Mouse (Mus musculus): ENCODE measurements around the gene Mvb12b. TPM values are rescaled to one million over a fixed set of nuclear protein-coding genes. Genes with fewer than 3 reads are reported as not detected.
A peak's percentile ranks its signal among the peaks of the same experiment; 100 is the strongest.

The Mvb12b gene
- total RNA-seq, 1 experiment from 2014 or later: 6.7 TPM

- ATAC-seq (replicated peaks; ENCODE audit: insufficient number of reproducible peaks, low FRiP score, low TSS enrichment, poor library complexity, severe bottlenecking): no peak
These were observed 18.6 kb downstream of the Mvb12b start for GRCm38 (mm10) chr2:33868996-33869688.

DNA sequence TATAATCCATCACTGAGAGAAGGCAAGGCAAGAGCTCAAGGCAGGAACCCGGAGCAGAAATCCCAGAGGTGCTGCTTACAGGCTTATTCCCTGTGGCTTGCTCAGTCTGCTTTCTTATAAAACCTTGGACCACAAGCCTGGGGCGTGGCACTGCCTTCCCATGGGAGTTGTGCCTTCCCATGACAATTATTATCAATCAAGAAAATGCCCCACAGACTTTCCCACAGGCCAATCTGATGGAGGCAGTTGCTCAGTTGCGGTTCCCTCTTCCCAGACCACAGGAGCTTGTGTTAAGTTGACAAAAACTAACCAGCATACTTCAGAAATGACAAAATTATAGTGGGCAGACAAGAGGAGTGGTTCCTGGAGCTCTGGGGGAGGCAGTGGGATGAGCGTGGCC lies 19.4 kb downstream of the Mvb12b start:
- ATAC-seq (replicated peaks; ENCODE audit: insufficient number of reproducible peaks, low FRiP score, low TSS enrichment, poor library complexity, severe bottlenecking): no peak

- no peak for ATAC-seq (replicated peaks; ENCODE audit: insufficient number of reproducible peaks, low FRiP score, low TSS enrichment, poor library complexity, severe bottlenecking)
These were observed 31.0 kb downstream of the Mvb12b start for GRCm38 (mm10) chr2:33856746-33857145.

GRCm38 (mm10) chr2:33853011-33853976 lies 34.5 kb downstream of the Mvb12b start:
- 0 out of 2 replicates have a peak, but pooled peaks have one; percentile 27 for ATAC-seq (replicated peaks; ENCODE audit: insufficient number of reproducible peaks, low FRiP score, low TSS enrichment, poor library complexity, severe bottlenecking)

DNA sequence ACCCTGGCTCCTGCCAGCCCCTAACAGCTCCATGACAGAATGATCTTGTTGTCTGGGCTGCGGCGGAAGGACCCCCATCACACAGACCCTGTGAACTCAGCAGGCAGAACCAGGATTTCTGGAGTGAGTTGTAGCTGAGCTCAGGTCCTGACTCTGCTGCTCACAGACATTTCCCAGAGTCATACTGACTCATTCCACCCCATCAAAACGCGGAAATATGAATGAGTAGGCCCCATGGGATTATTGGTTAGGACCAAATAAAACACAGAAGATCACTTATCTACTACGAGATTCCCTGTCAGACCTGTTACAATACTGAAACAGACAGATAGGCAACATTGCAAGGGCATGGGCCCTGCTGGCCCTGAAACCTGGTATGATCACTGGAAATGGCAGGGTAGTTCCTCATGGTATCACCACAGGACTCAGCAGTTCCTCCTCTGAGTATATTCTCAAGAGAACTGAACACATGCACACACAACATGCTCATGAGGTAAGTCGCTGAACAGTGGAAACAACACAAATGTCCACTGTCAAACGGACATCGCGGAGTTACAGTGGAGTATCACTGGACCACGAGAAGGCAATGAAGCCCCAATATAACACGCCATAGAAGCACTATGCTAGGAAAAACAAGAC lies 40.4 kb downstream of the Mvb12b start:
- ATAC-seq (replicated peaks; ENCODE audit: insufficient number of reproducible peaks, low FRiP score, low TSS enrichment, poor library complexity, severe bottlenecking): no peak

DNA sequence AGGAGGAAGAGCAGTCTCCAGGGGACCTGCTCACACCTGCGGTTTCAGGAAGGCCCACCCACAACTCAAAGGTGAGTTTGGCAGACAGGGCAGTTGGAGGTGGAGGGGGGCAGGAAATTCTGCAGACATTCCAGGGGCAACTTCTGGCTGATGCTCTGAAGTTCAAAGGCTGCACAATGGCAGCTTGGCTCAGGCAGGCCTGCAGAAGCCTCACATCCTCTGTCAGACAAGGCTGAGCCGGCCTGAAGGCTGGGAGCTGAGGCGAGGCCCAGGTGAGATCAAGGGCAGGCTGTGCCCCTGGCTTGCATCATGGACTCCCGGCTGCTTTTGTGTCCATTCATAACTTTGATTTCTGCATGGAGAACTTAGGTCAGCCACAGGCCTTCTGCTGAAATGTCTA lies 41.1 kb downstream of the Mvb12b start:
- ATAC-seq (replicated peaks; ENCODE audit: insufficient number of reproducible peaks, low FRiP score, low TSS enrichment, poor library complexity, severe bottlenecking): no peak

- ATAC-seq (replicated peaks; ENCODE audit: insufficient number of reproducible peaks, low FRiP score, low TSS enrichment, poor library complexity, severe bottlenecking): no peak
These were observed 44.1 kb downstream of the Mvb12b start for GRCm38 (mm10) chr2:33843642-33844041.

DNA sequence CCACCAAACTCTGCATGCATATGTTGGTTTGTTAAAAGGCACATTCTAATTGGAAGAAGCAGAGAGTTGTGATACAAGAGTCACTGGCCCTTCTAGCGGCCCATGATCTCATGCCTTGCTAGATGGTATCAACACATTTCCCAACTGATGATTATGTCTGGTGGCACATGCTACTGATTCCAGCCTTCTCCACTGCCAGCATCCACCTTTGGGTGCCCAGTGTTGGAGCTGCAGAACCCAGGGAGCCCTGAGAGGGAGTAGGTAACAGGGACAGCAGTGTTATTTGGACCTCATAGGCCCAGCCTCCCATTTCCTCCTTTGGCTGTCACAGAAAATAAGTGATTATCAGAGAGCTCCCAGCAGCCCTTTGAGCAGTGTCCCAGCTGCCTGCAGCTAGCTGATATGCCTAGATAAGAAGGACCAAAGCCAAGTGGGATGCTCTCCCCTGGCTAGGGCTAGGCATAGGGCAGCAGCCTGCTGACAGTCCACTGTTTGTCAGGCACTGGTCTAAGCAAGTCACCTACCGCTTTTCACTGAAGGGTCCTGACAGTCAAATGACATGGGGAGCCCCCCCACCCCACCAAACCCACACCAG lies 44.7 kb downstream of the Mvb12b start:
- ATAC-seq (replicated peaks; ENCODE audit: insufficient number of reproducible peaks, low FRiP score, low TSS enrichment, poor library complexity, severe bottlenecking): no peak

GRCm38 (mm10) chr2:33841980-33842379 lies 45.8 kb downstream of the Mvb12b start:
- no peak for ATAC-seq (replicated peaks; ENCODE audit: insufficient number of reproducible peaks, low FRiP score, low TSS enrichment, poor library complexity, severe bottlenecking)

DNA sequence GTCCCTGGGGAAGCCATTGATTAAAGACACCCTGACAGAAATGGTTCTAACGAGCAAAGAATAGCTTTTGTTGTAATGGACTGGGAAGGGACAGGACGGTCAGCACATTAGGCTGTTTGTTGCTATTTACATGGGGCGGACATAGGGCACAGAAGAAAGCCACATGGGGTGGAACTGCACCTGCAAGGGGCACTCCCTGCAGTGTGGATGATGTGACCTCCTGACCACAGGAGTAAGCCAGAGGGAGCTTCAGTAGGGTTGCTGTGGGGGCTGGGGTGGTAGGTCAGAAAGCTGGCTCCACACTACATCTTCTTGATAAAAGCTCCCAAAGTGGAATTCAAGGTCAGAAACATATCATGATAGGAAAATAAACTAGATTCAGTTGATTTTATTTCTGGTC lies 47.3 kb downstream of the Mvb12b start:
- ATAC-seq (replicated peaks; ENCODE audit: insufficient number of reproducible peaks, low FRiP score, low TSS enrichment, poor library complexity, severe bottlenecking): no peak

- ATAC-seq (replicated peaks; ENCODE audit: insufficient number of reproducible peaks, low FRiP score, low TSS enrichment, poor library complexity, severe bottlenecking): no peak
These were observed 48.5 kb downstream of the Mvb12b start for GRCm38 (mm10) chr2:33839252-33839651.

GRCm38 (mm10) chr2:33837297-33837696 lies 50.4 kb downstream of the Mvb12b start:
- no peak for ATAC-seq (replicated peaks; ENCODE audit: insufficient number of reproducible peaks, low FRiP score, low TSS enrichment, poor library complexity, severe bottlenecking)

DNA sequence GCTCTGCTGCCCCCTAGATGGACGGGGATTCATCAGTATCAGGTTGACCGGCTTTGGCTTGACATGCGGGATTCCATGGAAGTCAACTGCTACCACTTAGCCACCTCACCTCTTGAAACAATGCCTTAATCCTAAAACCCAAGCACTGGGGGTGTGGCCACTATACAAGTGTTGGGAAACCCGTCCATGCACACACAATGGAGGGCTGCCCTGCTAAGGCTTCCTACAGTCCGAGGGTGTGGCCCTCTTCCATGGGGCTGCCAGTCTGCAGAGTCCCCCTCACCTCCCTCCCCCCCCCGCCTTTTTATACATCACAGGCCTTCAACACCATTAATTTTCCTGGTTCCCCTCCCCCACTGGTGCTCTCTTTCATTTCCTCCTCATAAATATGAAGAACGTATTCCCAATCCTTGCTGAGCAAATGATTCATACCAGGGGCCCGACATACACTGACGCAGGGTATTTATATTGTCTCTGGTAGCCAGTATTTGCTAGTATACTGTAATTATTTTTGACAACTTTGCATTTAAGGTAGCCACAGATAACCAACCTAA lies 51.0 kb downstream of the Mvb12b start:
- ATAC-seq (replicated peaks; ENCODE audit: insufficient number of reproducible peaks, low FRiP score, low TSS enrichment, poor library complexity, severe bottlenecking): no peak

DNA sequence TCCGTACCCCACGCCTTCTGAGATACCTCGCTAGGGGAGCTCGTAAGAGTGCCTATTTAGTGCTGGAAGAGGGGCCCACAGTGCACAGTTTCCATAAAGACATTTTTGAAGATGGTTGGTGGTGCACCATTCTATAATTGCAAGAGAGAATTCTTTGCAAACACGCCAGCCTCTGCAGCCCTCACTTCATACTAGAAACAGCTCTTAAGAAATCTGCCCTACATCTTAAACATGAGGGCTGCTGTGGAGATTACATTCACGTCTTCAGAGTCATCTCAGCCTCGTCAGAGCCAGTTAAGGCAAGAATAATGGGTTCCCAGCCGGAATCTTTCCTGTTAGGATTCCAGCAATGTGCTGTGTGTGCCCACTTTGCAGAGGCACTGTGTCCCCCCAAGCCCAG lies 52.7 kb downstream of the Mvb12b start:
- ATAC-seq (replicated peaks; ENCODE audit: insufficient number of reproducible peaks, low FRiP score, low TSS enrichment, poor library complexity, severe bottlenecking): no peak

GRCm38 (mm10) chr2:33833902-33834301 lies 53.8 kb downstream of the Mvb12b start:
- ATAC-seq (replicated peaks; ENCODE audit: insufficient number of reproducible peaks, low FRiP score, low TSS enrichment, poor library complexity, severe bottlenecking): no peak

GRCm38 (mm10) chr2:33829870-33830269 lies 57.9 kb downstream of the Mvb12b start:
- ATAC-seq (replicated peaks; ENCODE audit: insufficient number of reproducible peaks, low FRiP score, low TSS enrichment, poor library complexity, severe bottlenecking): no peak

GRCm38 (mm10) chr2:33826777-33827176 lies 61.0 kb downstream of the Mvb12b start:
- no peak for ATAC-seq (replicated peaks; ENCODE audit: insufficient number of reproducible peaks, low FRiP score, low TSS enrichment, poor library complexity, severe bottlenecking)

GRCm38 (mm10) chr2:33824935-33825514 lies 62.7 kb downstream of the Mvb12b start:
- ATAC-seq (replicated peaks; ENCODE audit: insufficient number of reproducible peaks, low FRiP score, low TSS enrichment, poor library complexity, severe bottlenecking): no peak

Data from monocyte, adult 5-6 weeks (primary cell).